ENCODE assay signal across 18 mouse cellular contexts in the genomic region with DNA sequence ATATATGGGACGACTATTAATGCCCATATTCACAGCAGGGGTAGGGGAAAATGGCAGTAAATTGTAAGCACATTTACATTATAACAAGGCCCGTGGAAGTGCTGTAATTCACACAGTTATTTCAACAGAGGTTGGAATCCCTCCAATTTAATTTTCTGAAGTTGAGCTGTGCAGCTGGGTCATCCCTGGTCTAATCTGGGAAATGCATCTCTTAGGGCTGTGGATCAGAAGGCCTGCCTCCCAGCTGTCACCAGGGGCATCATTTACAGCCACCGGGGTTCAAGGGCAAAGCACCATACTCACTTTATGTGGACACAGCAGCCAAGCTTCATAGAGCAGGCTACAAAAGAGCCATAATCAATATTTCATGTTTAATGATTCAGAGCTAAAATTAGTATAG. TPM values are rescaled to one million over a fixed set of nuclear protein-coding genes. Genes with fewer than 3 reads are reported as not detected.
DNase-seq lines count a peak whose midpoint lies in the region; ATAC-seq and TF ChIP-seq lines count a peak whose summit lies in the region.
"Had no signal": no experiment of that assay in that cellular context is flagged by ENCODE, and none has a peak within 500 bp of the region (broad histone marks: within the 10 kb centered on the region; RNA-seq: fewer than 3 reads in every experiment).

No protein-coding gene starts in this region.

- no peak overlapping the region for H3K4me3 ChIP-seq in forebrain, embryonic 14.5 days (ENCODE audit: low read depth, low read length)
- no peak overlapping the region for H3K4me3 ChIP-seq in forebrain, embryonic 15.5 days
- no peak overlapping the region for H3K4me3 ChIP-seq in hindbrain, embryonic 16.5 days (ENCODE audit: low read length)
- H3K4me3 ChIP-seq in midbrain, embryonic 16.5 days (ENCODE audit: low read depth, low read length) = no peak overlapping the region

- TF ChIP-seq POLR2A in brain, embryonic 14.5 days (IDR thresholded peaks at IDR 0.05; ENCODE audit: borderline replicate concordance, extremely low read depth, insufficient read depth, insufficient read length, poor library complexity, severe bottlenecking) = no peak

- no peaks in the 10 kb centered on the region for H3K9me3 ChIP-seq in forebrain, embryonic 14.5 days (replicated peaks; ENCODE audit: control insufficient read depth, low read length)
- no peaks in the 10 kb centered on the region for H3K9me3 ChIP-seq in forebrain, embryonic 15.5 days
- no peaks in the 10 kb centered on the region for H3K9me3 ChIP-seq in hindbrain, embryonic 16.5 days (ENCODE audit: control insufficient read depth, low read length)
- H3K9me3 ChIP-seq in midbrain, embryonic 16.5 days (replicated peaks; ENCODE audit: control insufficient read depth, low read length, poor library complexity, severe bottlenecking) = no peaks in the 10 kb centered on the region

- H3K27ac ChIP-seq in forebrain, embryonic 14.5 days (ENCODE audit: low read depth, low read length) = no peak overlapping the region
- no peak overlapping the region for H3K27ac ChIP-seq in forebrain, embryonic 15.5 days (replicated peaks)
- no peak overlapping the region for H3K27ac ChIP-seq in hindbrain, embryonic 16.5 days (ENCODE audit: low read depth, low read length)
- no peak overlapping the region for H3K27ac ChIP-seq in midbrain, embryonic 16.5 days (ENCODE audit: low read length)

- ATAC-seq in forebrain, embryonic 14.5 days = peak; percentile 42; the same call in 1 of the 2 replicates
- no peak for ATAC-seq in forebrain, embryonic 15.5 days (replicated peaks)
- ATAC-seq in hindbrain, embryonic 16.5 days = peak; percentile 58; the same call in 1 of the 2 replicates
- peak; percentile 54; the same call in 1 of the 2 replicates for ATAC-seq in midbrain, embryonic 16.5 days
- ATAC-seq: lung, postnatal 0 days had no signal

- no peak overlapping the region for H3K4me2 ChIP-seq in forebrain, embryonic 14.5 days (ENCODE audit: low read length)
- H3K4me2 ChIP-seq in forebrain, embryonic 15.5 days (replicated peaks) = no peak overlapping the region
- H3K4me2 ChIP-seq in hindbrain, embryonic 16.5 days (ENCODE audit: low read length) = no peak overlapping the region
- no peak overlapping the region for H3K4me2 ChIP-seq in midbrain, embryonic 16.5 days (ENCODE audit: low read length)

- peak; percentile 55 for DNase-seq in forebrain, embryonic 14.5 days (ENCODE audit: low spot score)
- DNase-seq in brain, embryonic 14.5 days (ENCODE audit: low read depth) = peak; percentile 77
- DNase-seq in ovary, postnatal 10 days (ENCODE audit: low spot score) = no peak
- no peak for DNase-seq in kidney, adult 11 months
- no peak for DNase-seq in kidney, adult 18-20 months
- DNase-seq: cerebellum, adult 9-10 months; gastrocnemius, postnatal 36 days; kidney, adult 2 months; kidney, postnatal 10 days; layer of hippocampus, postnatal 36 days; liver; right cerebral cortex, adult 18-20 months; thymus, postnatal 36 days had no signal

- no peaks in the 10 kb centered on the region for H3K27me3 ChIP-seq in forebrain, embryonic 14.5 days (replicated peaks; ENCODE audit: control insufficient read depth, insufficient read depth, low read length)
- H3K27me3 ChIP-seq in forebrain, embryonic 15.5 days = no peaks in the 10 kb centered on the region
- no peaks in the 10 kb centered on the region for H3K27me3 ChIP-seq in hindbrain, embryonic 16.5 days (replicated peaks; ENCODE audit: control insufficient read depth, insufficient read depth, low read length)
- H3K27me3 ChIP-seq in midbrain, embryonic 16.5 days (ENCODE audit: control insufficient read depth, insufficient read depth, low read depth, low read length) = no peaks in the 10 kb centered on the region
- H3K27me3 ChIP-seq: CH12.LX had no signal

- 34% methylated on average over 3 of the region's 3 CpGs for WGBS in forebrain, embryonic 14.5 days
- 33% methylated on average over 3 of the region's 3 CpGs for WGBS in forebrain, embryonic 15.5 days
- 25% methylated on average over 3 of the region's 3 CpGs for WGBS in hindbrain, embryonic 16.5 days
- 24% methylated on average over 3 of the region's 3 CpGs for WGBS in midbrain, embryonic 16.5 days

- no peaks in the 10 kb centered on the region for H3K36me3 ChIP-seq in forebrain, embryonic 14.5 days (ENCODE audit: control insufficient read depth, insufficient read depth, low read length)
- H3K36me3 ChIP-seq in forebrain, embryonic 15.5 days = no peaks in the 10 kb centered on the region
- no peaks in the 10 kb centered on the region for H3K36me3 ChIP-seq in hindbrain, embryonic 16.5 days (ENCODE audit: control insufficient read depth, insufficient read depth, low read length)
- H3K36me3 ChIP-seq in midbrain, embryonic 16.5 days (ENCODE audit: control insufficient read depth, insufficient read depth, low read length) = no peaks in the 10 kb centered on the region

- TF ChIP-seq CTCF in brain, embryonic 14.5 days (IDR thresholded peaks at IDR 0.05; ENCODE audit: borderline replicate concordance, extremely low read depth, insufficient read depth, insufficient read length) = no peak

- no peak overlapping the region for H3K9ac ChIP-seq in forebrain, embryonic 14.5 days (ENCODE audit: low read length)
- no peak overlapping the region for H3K9ac ChIP-seq in forebrain, embryonic 15.5 days (replicated peaks)
- no peak overlapping the region for H3K9ac ChIP-seq in hindbrain, embryonic 16.5 days (ENCODE audit: low read depth, low read length)
- no peak overlapping the region for H3K9ac ChIP-seq in midbrain, embryonic 16.5 days (ENCODE audit: low read depth, low read length)

- H3K4me1 ChIP-seq in forebrain, embryonic 14.5 days (ENCODE audit: control insufficient read depth, insufficient read depth, low read length) = no peaks in the 10 kb centered on the region
- peaks cover 5% of the 10 kb centered on the region; the same call in 1 of the 2 replicates for H3K4me1 ChIP-seq in forebrain, embryonic 15.5 days
- no peaks in the 10 kb centered on the region for H3K4me1 ChIP-seq in hindbrain, embryonic 16.5 days (ENCODE audit: control insufficient read depth, insufficient read depth, low read depth, low read length)
- H3K4me1 ChIP-seq in midbrain, embryonic 16.5 days (ENCODE audit: control insufficient read depth, insufficient read depth, low read length) = peaks cover 4% of the 10 kb centered on the region; the same call in 1 of the 2 replicates

RNA-seq across cellular contexts. Expression of a gene that starts 28.5 kb away (rescaled TPM):
- polyA plus RNA-seq in forebrain, embryonic 14.5 days (2014; fragmentation: Nextera tagmentation; extraction: Ambion mirVana) = 165 and 199 TPM in 2 replicates
- 181 TPM in 2 replicates for polyA plus RNA-seq in forebrain, embryonic 15.5 days (2015; fragmentation: Nextera tagmentation; extraction: Ambion mirVana)
- 80.3 and 80.7 TPM in 2 replicates for polyA plus RNA-seq in brain, embryonic 14.5 days (2012; rRNA removed)
- polyA plus RNA-seq in hindbrain, embryonic 16.5 days (2015; fragmentation: Nextera tagmentation; extraction: Ambion mirVana) = 148 and 157 TPM in 2 replicates
- 143 and 147 TPM in 2 replicates for polyA plus RNA-seq in midbrain, embryonic 16.5 days (2015; fragmentation: Nextera tagmentation; extraction: Ambion mirVana)

Comparison
In these comparisons a context has a peak if more than half of its experiments do, and no peak if none do; other contexts are left out.
1. DNase-seq: peak in forebrain, embryonic 14.5 days (single experiment) and brain, embryonic 14.5 days (single experiment); none in ovary, postnatal 10 days (single experiment), kidney, adult 11 months (single experiment) and kidney, adult 18-20 months (single experiment).